31 mouse cellular contexts compared by ENCODE assay signal in the genomic region with DNA sequence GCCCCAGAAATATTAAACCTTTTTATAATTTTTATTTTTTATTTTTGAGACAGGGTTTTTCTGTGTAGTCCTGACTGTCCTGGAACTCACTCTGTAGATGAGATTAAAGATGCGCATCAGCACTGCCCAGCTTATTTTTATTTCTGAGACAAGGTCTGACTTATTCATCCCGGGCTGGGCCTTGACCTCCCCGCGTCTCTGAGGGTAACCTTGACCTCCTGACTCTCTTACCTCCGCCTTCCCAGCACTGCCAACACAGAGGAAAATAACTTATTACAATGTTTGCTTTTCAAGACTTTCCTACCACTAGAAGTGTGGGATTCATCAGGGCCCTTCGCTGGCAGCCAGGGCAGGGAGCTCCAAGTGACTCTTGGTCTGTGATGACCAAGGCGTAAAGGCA. TPM values are rescaled to one million over a fixed set of nuclear protein-coding genes. Genes with fewer than 3 reads are reported as not detected.
DNase-seq lines count a peak whose midpoint lies in the region; ATAC-seq lines count a peak whose summit lies in the region.
"Had no signal": no experiment of that assay in that cellular context is flagged by ENCODE, and none has a peak within 500 bp of the region (broad histone marks: within the 10 kb centered on the region; RNA-seq: fewer than 3 reads in every experiment).

No protein-coding gene starts in this region.

- no peaks in the 10 kb centered on the region for H3K27me3 ChIP-seq in heart, embryonic 15.5 days
- no peaks in the 10 kb centered on the region for H3K27me3 ChIP-seq in forebrain, embryonic 13.5 days
- H3K27me3 ChIP-seq: embryonic facial prominence, embryonic 12.5 days; embryonic facial prominence, embryonic 15.5 days; hindbrain, embryonic 12.5 days; hindbrain, embryonic 15.5 days; kidney, embryonic 15.5 days; Patski had no signal

- H3K9me3 ChIP-seq in heart, embryonic 15.5 days (replicated peaks) = no peaks in the 10 kb centered on the region
- no peaks in the 10 kb centered on the region for H3K9me3 ChIP-seq in forebrain, embryonic 13.5 days (replicated peaks)
- H3K9me3 ChIP-seq: embryonic facial prominence, embryonic 12.5 days; embryonic facial prominence, embryonic 15.5 days; heart, embryonic 10.5 days; hindbrain, embryonic 12.5 days; hindbrain, embryonic 15.5 days; kidney, embryonic 15.5 days had no signal

- H3K4me1 ChIP-seq in heart, embryonic 15.5 days (replicated peaks) = peaks cover 20% of the 10 kb centered on the region
- H3K4me1 ChIP-seq in forebrain, embryonic 13.5 days = no peaks in the 10 kb centered on the region
- H3K4me1 ChIP-seq: embryonic facial prominence, embryonic 12.5 days; embryonic facial prominence, embryonic 15.5 days; hindbrain, embryonic 12.5 days; hindbrain, embryonic 15.5 days; kidney, embryonic 15.5 days had no signal

- H3K36me3 ChIP-seq in heart, embryonic 15.5 days = no peaks in the 10 kb centered on the region
- no peaks in the 10 kb centered on the region for H3K36me3 ChIP-seq in forebrain, embryonic 13.5 days (ENCODE audit: poor library complexity, severe bottlenecking)
- H3K36me3 ChIP-seq: embryonic facial prominence, embryonic 12.5 days; embryonic facial prominence, embryonic 15.5 days; hindbrain, embryonic 12.5 days; hindbrain, embryonic 15.5 days; kidney, embryonic 15.5 days had no signal

- no peak overlapping the region for H3K4me2 ChIP-seq in heart, embryonic 15.5 days
- no peak overlapping the region for H3K4me2 ChIP-seq in forebrain, embryonic 13.5 days
- H3K4me2 ChIP-seq: embryonic facial prominence, embryonic 12.5 days; embryonic facial prominence, embryonic 15.5 days; hindbrain, embryonic 12.5 days; hindbrain, embryonic 15.5 days; kidney, embryonic 15.5 days had no signal

- peak overlapping the region; percentile 75; the same call in 1 of the 2 replicates for H3K27ac ChIP-seq in heart, embryonic 15.5 days
- H3K27ac ChIP-seq in forebrain, embryonic 13.5 days = no peak overlapping the region
- H3K27ac ChIP-seq: embryonic facial prominence, embryonic 12.5 days; embryonic facial prominence, embryonic 15.5 days; gastrocnemius, adult 2 months; hindbrain, embryonic 12.5 days; hindbrain, embryonic 15.5 days; kidney, embryonic 15.5 days had no signal

- no peak overlapping the region for H3K9ac ChIP-seq in heart, embryonic 15.5 days
- H3K9ac ChIP-seq in forebrain, embryonic 13.5 days = no peak overlapping the region
- H3K9ac ChIP-seq: embryonic facial prominence, embryonic 12.5 days; embryonic facial prominence, embryonic 15.5 days; hindbrain, embryonic 12.5 days; hindbrain, embryonic 15.5 days; kidney, embryonic 15.5 days had no signal

- intact Hi-C loops in heart, postnatal 14 days (cut with DNase I) = no loop called here

- 77% methylated on average over 7 of the region's 7 CpGs for WGBS in heart, embryonic 15.5 days
- WGBS in forebrain, embryonic 13.5 days = 85% methylated on average over 7 of the region's 7 CpGs

- peak; percentile 71 to 83 for DNase-seq in adrenal gland, adult (ENCODE audit: inconsistent age in 2 of 2, low spot score in 1 of 2)
- no peak for DNase-seq in adrenal gland, postnatal 4 days (ENCODE audit: low spot score in 2 of 2)
- DNase-seq in heart, postnatal 14 days = no peak
- DNase-seq in adrenal gland, postnatal 14 days = peak; percentile 41
- no peak for DNase-seq in kidney, adult 8-10 months
- DNase-seq in lung, postnatal 10 days = no peak
- DNase-seq: cerebellum, adult 11-12 months; cerebellum, adult 8-10 months; cerebellum, postnatal 10 days; gastrocnemius, adult 2 months; gastrocnemius, postnatal 14 days; heart, adult 11 months; kidney, adult 2 months had no signal

- ATAC-seq in heart, embryonic 15.5 days (replicated peaks; ENCODE audit: insufficient number of reproducible peaks, insufficient read depth, low FRiP score, low read depth) = no peak
- ATAC-seq in forebrain, embryonic 13.5 days = no peak
- ATAC-seq: forebrain, embryonic 16.5 days; intestine, postnatal 0 days; Patski had no signal

- no peak overlapping the region for H3K4me3 ChIP-seq in heart, embryonic 15.5 days
- no peak overlapping the region for H3K4me3 ChIP-seq in forebrain, embryonic 13.5 days
- H3K4me3 ChIP-seq: embryonic facial prominence, embryonic 12.5 days; embryonic facial prominence, embryonic 15.5 days; gastrocnemius, adult 2 months; heart, embryonic 10.5 days; hindbrain, embryonic 12.5 days; hindbrain, embryonic 15.5 days; kidney, embryonic 15.5 days had no signal

RNA-seq across cellular contexts. Expression of a gene that starts 16.0 kb away (rescaled TPM):
- 10 to 100 TPM; 90.0 to 92.1 TPM for total RNA-seq in adrenal gland, postnatal 4 days (2021)
- polyA plus RNA-seq in heart, embryonic 15.5 days (2015; fragmentation: Nextera tagmentation; extraction: Ambion mirVana) = 35.4 and 43.2 TPM in 2 replicates
- total RNA-seq in heart, postnatal 14 days (2021) = 100 to 1,000 TPM; 128 to 130 TPM
- total RNA-seq in adrenal gland, postnatal 14 days (2021) = 92.9 and 98.4 TPM in 2 replicates
- 15.0 and 16.5 TPM in 2 replicates for polyA plus RNA-seq in forebrain, embryonic 13.5 days (2015; fragmentation: Nextera tagmentation; extraction: Ambion mirVana)

RNA-seq across cellular contexts. Expression of a gene that starts 44.4 kb away (rescaled TPM):
- 10 to 100 TPM; 17.2 to 18.8 TPM for total RNA-seq in adrenal gland, postnatal 4 days (2021)
- polyA plus RNA-seq in heart, embryonic 15.5 days (2015; fragmentation: Nextera tagmentation; extraction: Ambion mirVana) = 21.1 and 25.1 TPM in 2 replicates
- total RNA-seq in heart, postnatal 14 days (2021) = 1 to 10 TPM; 3.8 to 7.2 TPM
- total RNA-seq in adrenal gland, postnatal 14 days (2021) = 7.3 and 8.0 TPM in 2 replicates
- polyA plus RNA-seq in forebrain, embryonic 13.5 days (2015; fragmentation: Nextera tagmentation; extraction: Ambion mirVana) = 13.8 and 15.3 TPM in 2 replicates

RNA-seq across cellular contexts. Expression of a gene that starts 48.1 kb away (rescaled TPM):
- not detected for total RNA-seq in adrenal gland, postnatal 4 days (2021)
- 0.32 TPM in 1 of 2 replicates, not detected in the other for polyA plus RNA-seq in heart, embryonic 15.5 days (2015; fragmentation: Nextera tagmentation; extraction: Ambion mirVana)
- not detected for total RNA-seq in heart, postnatal 14 days (2021)
- total RNA-seq in adrenal gland, postnatal 14 days (2021) = not detected in 2 replicates
- not detected in 2 replicates for polyA plus RNA-seq in forebrain, embryonic 13.5 days (2015; fragmentation: Nextera tagmentation; extraction: Ambion mirVana)
- total RNA-seq: ES-E14; gastrocnemius, adult 2 months; gastrocnemius, postnatal 14 days; gastrocnemius, postnatal 4 days; heart, postnatal 25 days; hematopoietic stem cell, adult 5-6 weeks had no signal
- polyA plus RNA-seq: brain, embryonic 14.5 days; forebrain, embryonic 11.5 days; forebrain, embryonic 16.5 days; hindbrain, embryonic 15.5 days; intestine, embryonic 14.5 days; intestine, postnatal 0 days; kidney, adult 2 months; kidney, embryonic 15.5 days; Patski had no signal

Comparison
In these comparisons a context has a peak if more than half of its experiments do, and no peak if none do; other contexts are left out.
1. DNase-seq: peak in adrenal gland, adult (2 of 2) and adrenal gland, postnatal 14 days (single experiment); none in adrenal gland, postnatal 4 days (0 of 2), heart, postnatal 14 days (0 of 2), kidney, adult 8-10 months (0 of 2) and lung, postnatal 10 days (single experiment).